Mouse (Mus musculus): Measurements from ENCODE around the gene Bri3. TPM values are rescaled to one million over a fixed set of nuclear protein-coding genes. Genes with fewer than 3 reads are reported as not detected.

Gene Bri3
- polyA plus RNA-seq, 1 experiment from 2014 or later: 116 TPM

- ATAC-seq (replicated peaks; ENCODE audit: insufficient number of reproducible peaks, low FRiP score, low TSS enrichment, low read depth): no peak
- H3K9ac ChIP-seq (replicated peaks; ENCODE audit: low read length): peak overlapping the region; percentile 29; the same call in 1 of the 2 replicates
- 19% methylated on average over 2 of the region's 2 CpGs for WGBS
- peak overlapping the region; percentile 57 for H3K4me2 ChIP-seq (ENCODE audit: low read depth, low read length)
- H3K4me3 ChIP-seq (ENCODE audit: low read depth, low read length): 0 out of 2 replicates have a peak overlapping the region, but pooled peaks have one; percentile 5
- H3K27ac ChIP-seq (replicated peaks; ENCODE audit: low read depth, low read length): no peak overlapping the region
- H3K4me1 ChIP-seq (ENCODE audit: control insufficient read depth, insufficient read depth, low read length): peaks cover 16% of the 10 kb centered on the region
- H3K36me3 ChIP-seq (replicated peaks; ENCODE audit: control insufficient read depth, insufficient read depth, low read depth, low read length): no peaks in the 10 kb centered on the region; the same call in 1 of the 2 replicates
- no peak for DNase-seq (ENCODE audit: low spot score)
- no peaks in the 10 kb centered on the region for H3K27me3 ChIP-seq (ENCODE audit: control insufficient read depth, insufficient read depth, low read length)
- no peaks in the 10 kb centered on the region for H3K9me3 ChIP-seq (replicated peaks; ENCODE audit: control insufficient read depth, low read length)
Observed at GRCm38 (mm10) chr5:144258687-144259086, 14.4 kb downstream of the Bri3 start.

GRCm38 (mm10) chr5:144259228-144259627 is 15.0 kb downstream of the Bri3 start:
- Histone ChIP-seq H3K36me3 (replicated peaks; ENCODE audit: control insufficient read depth, insufficient read depth, low read depth, low read length) (no peaks in the 10 kb centered on the region; the same call in 1 of the 2 replicates), H3K4me3 (ENCODE audit: low read depth, low read length) (no peak overlapping the region), H3K27me3 (ENCODE audit: control insufficient read depth, insufficient read depth, low read length) (no peaks in the 10 kb centered on the region), H3K4me1 (ENCODE audit: control insufficient read depth, insufficient read depth, low read length) (peaks cover 16% of the 10 kb centered on the region), H3K4me2 (ENCODE audit: low read depth, low read length) (no peak overlapping the region), H3K27ac (replicated peaks; ENCODE audit: low read depth, low read length) (no peak overlapping the region), H3K9ac (replicated peaks; ENCODE audit: low read length) (peak overlapping the region; percentile 13; the same call in 1 of the 2 replicates), H3K9me3 (replicated peaks; ENCODE audit: control insufficient read depth, low read length) (no peaks in the 10 kb centered on the region)
- no peak for ATAC-seq (replicated peaks; ENCODE audit: insufficient number of reproducible peaks, low FRiP score, low TSS enrichment, low read depth)
- DNase-seq (ENCODE audit: low spot score): no peak
- 76% methylated on average over 6 of the region's 6 CpGs for WGBS

DNA sequence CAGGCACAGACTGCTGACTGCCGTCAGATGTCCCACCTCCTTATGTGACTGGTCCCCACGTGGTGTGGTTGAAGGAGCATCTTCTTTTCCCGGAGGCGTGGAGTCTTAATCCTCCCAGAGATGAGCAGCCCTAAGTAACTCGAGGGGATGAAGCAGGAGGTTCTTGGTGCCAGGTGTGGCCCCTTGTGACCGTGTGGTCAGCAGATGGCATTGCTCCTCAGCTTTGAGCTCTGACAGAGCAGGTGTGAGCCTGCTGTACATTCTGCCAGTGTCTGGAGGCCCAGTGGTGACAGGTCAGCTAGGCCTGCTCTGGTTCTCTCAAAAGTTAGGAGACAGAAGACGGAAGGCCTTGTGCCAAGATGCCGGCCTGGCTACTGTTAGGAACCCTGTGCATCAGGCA is 16.2 kb downstream of the Bri3 start:
- Histone ChIP-seq H3K27me3 (ENCODE audit: control insufficient read depth, insufficient read depth, low read length) (no peaks in the 10 kb centered on the region), H3K27ac (replicated peaks; ENCODE audit: low read depth, low read length) (no peak overlapping the region), H3K4me2 (ENCODE audit: low read depth, low read length) (no peak overlapping the region), H3K9ac (replicated peaks; ENCODE audit: low read length) (no peak overlapping the region), H3K9me3 (replicated peaks; ENCODE audit: control insufficient read depth, low read length) (no peaks in the 10 kb centered on the region), H3K4me1 (ENCODE audit: control insufficient read depth, insufficient read depth, low read length) (peaks cover 16% of the 10 kb centered on the region), H3K36me3 (replicated peaks; ENCODE audit: control insufficient read depth, insufficient read depth, low read depth, low read length) (no peaks in the 10 kb centered on the region; the same call in 1 of the 2 replicates), H3K4me3 (ENCODE audit: low read depth, low read length) (no peak overlapping the region)
- WGBS: 81% methylated on average over 8 of the region's 8 CpGs
- ATAC-seq (replicated peaks; ENCODE audit: insufficient number of reproducible peaks, low FRiP score, low TSS enrichment, low read depth): no peak
- no peak for DNase-seq (ENCODE audit: low spot score)

DNA sequence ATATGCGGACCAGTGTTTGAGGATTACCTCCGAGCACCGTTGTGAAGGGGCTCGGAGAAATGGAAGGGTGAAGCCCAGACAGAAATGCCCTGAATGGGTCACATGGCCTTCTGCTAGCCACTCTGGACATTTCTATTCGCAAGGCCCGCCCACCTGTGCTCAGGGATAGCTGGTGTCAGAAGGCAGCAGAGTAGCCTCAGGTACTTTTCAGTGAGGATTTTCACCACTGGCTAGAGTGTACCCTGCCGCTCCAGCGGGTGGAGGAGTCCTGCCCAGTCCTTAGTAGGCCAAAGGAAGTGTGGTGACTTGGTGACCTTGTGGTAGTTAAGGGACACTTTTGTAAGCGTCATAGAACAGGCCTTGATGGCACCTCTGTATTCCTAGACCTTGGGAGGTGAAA is 17.1 kb downstream of the Bri3 start:
- DNase-seq (ENCODE audit: low spot score) (no peak), ATAC-seq (replicated peaks; ENCODE audit: insufficient number of reproducible peaks, low FRiP score, low TSS enrichment, low read depth) (no peak)
- no peak overlapping the region for H3K4me3 ChIP-seq (ENCODE audit: low read depth, low read length)
- H3K36me3 ChIP-seq (replicated peaks; ENCODE audit: control insufficient read depth, insufficient read depth, low read depth, low read length): no peaks in the 10 kb centered on the region; the same call in 1 of the 2 replicates
- 80% methylated on average over 9 of the region's 9 CpGs for WGBS
- H3K4me1 ChIP-seq (ENCODE audit: control insufficient read depth, insufficient read depth, low read length): peaks cover 16% of the 10 kb centered on the region
- H3K4me2 ChIP-seq (ENCODE audit: low read depth, low read length): no peak overlapping the region
- H3K9ac ChIP-seq (replicated peaks; ENCODE audit: low read length): no peak overlapping the region
- H3K27ac ChIP-seq (replicated peaks; ENCODE audit: low read depth, low read length): no peak overlapping the region
- no peaks in the 10 kb centered on the region for H3K27me3 ChIP-seq (ENCODE audit: control insufficient read depth, insufficient read depth, low read length)
- no peaks in the 10 kb centered on the region for H3K9me3 ChIP-seq (replicated peaks; ENCODE audit: control insufficient read depth, low read length)

- no peak overlapping the region for H3K27ac ChIP-seq (replicated peaks; ENCODE audit: low read depth, low read length)
- ATAC-seq (replicated peaks; ENCODE audit: insufficient number of reproducible peaks, low FRiP score, low TSS enrichment, low read depth) (no peak), DNase-seq (ENCODE audit: low spot score) (no peak)
- H3K4me3 ChIP-seq (ENCODE audit: low read depth, low read length): no peak overlapping the region
- WGBS: 90% methylated on average over 5 of the region's 5 CpGs
- peaks cover 16% of the 10 kb centered on the region for H3K4me1 ChIP-seq (ENCODE audit: control insufficient read depth, insufficient read depth, low read length)
- no peaks in the 10 kb centered on the region for H3K27me3 ChIP-seq (ENCODE audit: control insufficient read depth, insufficient read depth, low read length)
- no peak overlapping the region for H3K9ac ChIP-seq (replicated peaks; ENCODE audit: low read length)
- no peaks in the 10 kb centered on the region; the same call in 1 of the 2 replicates for H3K36me3 ChIP-seq (replicated peaks; ENCODE audit: control insufficient read depth, insufficient read depth, low read depth, low read length)
- no peaks in the 10 kb centered on the region for H3K9me3 ChIP-seq (replicated peaks; ENCODE audit: control insufficient read depth, low read length)
- H3K4me2 ChIP-seq (ENCODE audit: low read depth, low read length): no peak overlapping the region
Observed at GRCm38 (mm10) chr5:144261829-144262228, 17.6 kb downstream of the Bri3 start.

DNA sequence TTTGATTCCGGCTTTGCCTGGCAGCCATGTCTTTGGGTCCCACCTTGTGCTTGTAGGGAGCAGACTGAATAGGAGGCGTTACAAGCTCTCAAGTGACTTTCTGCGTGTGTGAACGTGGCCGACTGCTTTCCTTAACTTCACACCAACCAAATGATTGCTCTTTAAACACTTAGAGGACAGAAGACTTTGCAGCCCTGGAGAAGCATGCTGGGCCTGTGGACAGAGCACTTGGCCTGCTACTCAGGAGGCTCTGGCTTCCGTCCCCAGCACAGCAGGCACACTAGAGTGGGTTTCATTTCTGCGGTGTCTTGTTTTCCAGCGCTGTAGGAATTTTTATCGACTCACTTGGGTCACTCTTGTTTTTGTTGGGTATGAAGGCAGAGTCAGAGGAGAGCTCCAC is 18.8 kb downstream of the Bri3 start:
- DNase-seq (ENCODE audit: low spot score): no peak
- H3K4me1 ChIP-seq (ENCODE audit: control insufficient read depth, insufficient read depth, low read length): peaks cover 10% of the 10 kb centered on the region
- H3K27me3 ChIP-seq (ENCODE audit: control insufficient read depth, insufficient read depth, low read length): no peaks in the 10 kb centered on the region
- no peaks in the 10 kb centered on the region; the same call in 1 of the 2 replicates for H3K36me3 ChIP-seq (replicated peaks; ENCODE audit: control insufficient read depth, insufficient read depth, low read depth, low read length)
- ATAC-seq (replicated peaks; ENCODE audit: insufficient number of reproducible peaks, low FRiP score, low TSS enrichment, low read depth): no peak
- WGBS: 86% methylated on average over 9 of the region's 9 CpGs
- no peak overlapping the region for H3K4me3 ChIP-seq (ENCODE audit: low read depth, low read length)
- no peak overlapping the region for H3K4me2 ChIP-seq (ENCODE audit: low read depth, low read length)
- H3K27ac ChIP-seq (replicated peaks; ENCODE audit: low read depth, low read length): no peak overlapping the region
- no peak overlapping the region for H3K9ac ChIP-seq (replicated peaks; ENCODE audit: low read length)
- H3K9me3 ChIP-seq (replicated peaks; ENCODE audit: control insufficient read depth, low read length): no peaks in the 10 kb centered on the region

GRCm38 (mm10) chr5:144263496-144263895 is 19.3 kb downstream of the Bri3 start:
- no peaks in the 10 kb centered on the region for H3K9me3 ChIP-seq (replicated peaks; ENCODE audit: control insufficient read depth, low read length)
- no peak overlapping the region for H3K27ac ChIP-seq (replicated peaks; ENCODE audit: low read depth, low read length)
- WGBS: 83% methylated on average over 13 of the region's 13 CpGs
- H3K9ac ChIP-seq (replicated peaks; ENCODE audit: low read length): no peak overlapping the region
- H3K4me3 ChIP-seq (ENCODE audit: low read depth, low read length): no peak overlapping the region
- H3K36me3 ChIP-seq (replicated peaks; ENCODE audit: control insufficient read depth, insufficient read depth, low read depth, low read length): no peaks in the 10 kb centered on the region; the same call in 1 of the 2 replicates
- no peak for DNase-seq (ENCODE audit: low spot score)
- H3K4me1 ChIP-seq (ENCODE audit: control insufficient read depth, insufficient read depth, low read length): peaks cover 7% of the 10 kb centered on the region
- ATAC-seq (replicated peaks; ENCODE audit: insufficient number of reproducible peaks, low FRiP score, low TSS enrichment, low read depth): no peak
- no peaks in the 10 kb centered on the region for H3K27me3 ChIP-seq (ENCODE audit: control insufficient read depth, insufficient read depth, low read length)
- no peak overlapping the region for H3K4me2 ChIP-seq (ENCODE audit: low read depth, low read length)

GRCm38 (mm10) chr5:144267535-144268241 is 23.5 kb downstream of the Bri3 start:
- Histone ChIP-seq H3K27me3 (ENCODE audit: control insufficient read depth, insufficient read depth, low read length) (no peaks in the 10 kb centered on the region), H3K36me3 (replicated peaks; ENCODE audit: control insufficient read depth, insufficient read depth, low read depth, low read length) (no peaks in the 10 kb centered on the region; the same call in 1 of the 2 replicates), H3K4me2 (ENCODE audit: low read depth, low read length) (no peak overlapping the region), H3K9ac (replicated peaks; ENCODE audit: low read length) (no peak overlapping the region), H3K4me3 (ENCODE audit: low read depth, low read length) (no peak overlapping the region), H3K27ac (replicated peaks; ENCODE audit: low read depth, low read length) (no peak overlapping the region), H3K4me1 (ENCODE audit: control insufficient read depth, insufficient read depth, low read length) (no peaks in the 10 kb centered on the region), H3K9me3 (replicated peaks; ENCODE audit: control insufficient read depth, low read length) (no peaks in the 10 kb centered on the region)
- ATAC-seq (replicated peaks; ENCODE audit: insufficient number of reproducible peaks, low FRiP score, low TSS enrichment, low read depth) (no peak), DNase-seq (ENCODE audit: low spot score) (no peak)
- WGBS: 81% methylated on average over 8 of the region's 8 CpGs

All from embryonic facial prominence, embryonic 11.5 days (tissue).